Mouse (Mus musculus): ENCODE data around the gene Sdccag8.

DNA sequence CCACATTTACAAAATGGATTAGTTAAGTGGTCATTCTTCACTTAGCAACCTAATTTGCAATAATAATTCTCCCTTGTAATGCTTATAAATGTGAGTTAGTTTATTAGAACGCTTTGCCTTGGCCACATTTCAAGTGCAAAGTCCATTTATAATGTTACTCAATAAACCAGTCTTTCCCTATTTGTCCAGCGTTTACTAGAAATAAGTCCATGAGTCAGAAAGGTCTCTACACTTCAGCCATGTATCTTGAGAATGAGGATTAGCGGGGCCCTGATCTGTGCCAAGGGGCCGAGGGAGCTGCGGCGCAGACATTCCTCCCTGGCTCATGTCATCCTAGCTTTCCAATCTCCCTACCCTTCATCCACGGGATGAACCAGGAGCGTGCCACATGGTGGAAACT is 168.2 kb downstream of the Sdccag8 start:
- TF ChIP-seq POLR2A (IDR thresholded peaks at IDR 0.05; ENCODE audit: low read depth, low read length), result no peak
- TF ChIP-seq CTCF (IDR thresholded peaks at IDR 0.05; ENCODE audit: extremely low read depth, insufficient read depth, insufficient read length, insufficient replicate concordance), result no peak
